Mouse (Mus musculus) hindbrain, embryonic 11.5 days (tissue): ENCODE results near the gene Zbtb18. TPM values are rescaled to one million over a fixed set of nuclear protein-coding genes. Genes with fewer than 3 reads are reported as not detected.

ENCODE experiments used
- polyA plus RNA-seq: library from polyadenylated mRNA; unstranded; fragments of >200 nt; fragmentation: Nextera tagmentation; extraction: Ambion mirVana; gene quantifications from 2 replicates; pipeline ENCODE4 v1.2.1, GENCODE M21; 2014

The Zbtb18 gene
- polyA plus RNA-seq, 1 experiment from 2014 or later = 20.0 TPM

Other genes starting within 250 kb of the Zbtb18 start
- 28.9 and 29.8 TPM in 2 replicates for gene Akt3, start 184.1 kb upstream of the Zbtb18 start, polyA plus RNA-seq